27 mouse cellular contexts compared by ENCODE assay signal in genomic region chr9:119902410-119903151, GRCm38 (mm10). TPM values are rescaled to one million over a fixed set of nuclear protein-coding genes. Genes with fewer than 3 reads are reported as not detected.
DNase-seq lines count a peak whose midpoint lies in the region; ATAC-seq lines count a peak whose summit lies in the region.
"Had no signal": no experiment of that assay in that cellular context is flagged by ENCODE, and none has a peak within 500 bp of the region (broad histone marks: within the 10 kb centered on the region; RNA-seq: fewer than 3 reads in every experiment).

No protein-coding gene starts in this region.

- H3K4me3 ChIP-seq in intestine, embryonic 15.5 days (replicated peaks) = no peak overlapping the region
- H3K4me3 ChIP-seq: embryonic facial prominence, embryonic 12.5 days; embryonic facial prominence, embryonic 15.5 days; forebrain, embryonic 12.5 days; forebrain, embryonic 15.5 days; gastrocnemius, adult 2 months; heart, embryonic 12.5 days; heart, embryonic 15.5 days; hindbrain, embryonic 10.5 days; hindbrain, embryonic 13.5 days had no signal

- H3K9me3 ChIP-seq in intestine, embryonic 15.5 days = no peaks in the 10 kb centered on the region
- H3K9me3 ChIP-seq: embryonic facial prominence, embryonic 12.5 days; embryonic facial prominence, embryonic 15.5 days; forebrain, embryonic 12.5 days; forebrain, embryonic 15.5 days; heart, embryonic 12.5 days; heart, embryonic 15.5 days; hindbrain, embryonic 10.5 days; hindbrain, embryonic 13.5 days had no signal

- no peaks in the 10 kb centered on the region for H3K27me3 ChIP-seq in intestine, embryonic 15.5 days (replicated peaks)
- H3K27me3 ChIP-seq: embryonic facial prominence, embryonic 12.5 days; embryonic facial prominence, embryonic 15.5 days; forebrain, embryonic 12.5 days; forebrain, embryonic 15.5 days; heart, embryonic 12.5 days; heart, embryonic 15.5 days; hindbrain, embryonic 13.5 days had no signal

- ATAC-seq in intestine, embryonic 15.5 days = no peak
- ATAC-seq: forebrain, embryonic 15.5 days; hindbrain, embryonic 16.5 days had no signal

- H3K4me1 ChIP-seq in intestine, embryonic 15.5 days (replicated peaks) = no peaks in the 10 kb centered on the region
- H3K4me1 ChIP-seq: embryonic facial prominence, embryonic 12.5 days; embryonic facial prominence, embryonic 15.5 days; forebrain, embryonic 12.5 days; forebrain, embryonic 15.5 days; heart, embryonic 12.5 days; heart, embryonic 15.5 days; hindbrain, embryonic 10.5 days; hindbrain, embryonic 13.5 days had no signal

- no peak overlapping the region for H3K27ac ChIP-seq in intestine, embryonic 15.5 days
- H3K27ac ChIP-seq: embryonic facial prominence, embryonic 12.5 days; embryonic facial prominence, embryonic 15.5 days; forebrain, embryonic 12.5 days; forebrain, embryonic 15.5 days; gastrocnemius, adult 2 months; heart, embryonic 15.5 days; hindbrain, embryonic 10.5 days; hindbrain, embryonic 13.5 days had no signal

- peaks cover 19% of the 10 kb centered on the region for H3K36me3 ChIP-seq in intestine, embryonic 15.5 days

- H3K9ac ChIP-seq in intestine, embryonic 15.5 days = no peak overlapping the region
- H3K9ac ChIP-seq: embryonic facial prominence, embryonic 12.5 days; embryonic facial prominence, embryonic 15.5 days; forebrain, embryonic 12.5 days; forebrain, embryonic 15.5 days; heart, embryonic 12.5 days; heart, embryonic 15.5 days; hindbrain, embryonic 13.5 days had no signal

- 82% methylated on average over 12 of the region's 12 CpGs for WGBS in intestine, embryonic 15.5 days

- DNase-seq in left cerebral cortex, adult 18-20 months (ENCODE audit: low spot score in 2 of 2) = peak; percentile 25 to 27
- DNase-seq in left cerebral cortex, adult 8-10 months (ENCODE audit: low spot score in 2 of 2) = no peak
- peak; percentile 51 for DNase-seq in right cerebral cortex, adult 18-20 months
- DNase-seq in right cerebral cortex, postnatal 25 days = no peak
- peak; percentile 26 for DNase-seq in gonadal fat pad, adult 2 months (ENCODE audit: low read depth)
- DNase-seq in thymus, postnatal 14 days = no peak
- DNase-seq: adrenal gland, adult 8-10 months; adrenal gland, postnatal 25 days; B cell, adult 2 months; cerebellum, adult 18-20 months; cerebellum, adult 9-10 months; gastrocnemius, adult 2 months; gastrocnemius, postnatal 14 days; heart, adult 18-20 months; heart, postnatal 10 days; heart, postnatal 36 days had no signal

- H3K4me2 ChIP-seq in intestine, embryonic 15.5 days (replicated peaks) = no peak overlapping the region
- H3K4me2 ChIP-seq: embryonic facial prominence, embryonic 12.5 days; embryonic facial prominence, embryonic 15.5 days; forebrain, embryonic 12.5 days; forebrain, embryonic 15.5 days; heart, embryonic 12.5 days; heart, embryonic 15.5 days; hindbrain, embryonic 13.5 days had no signal

RNA-seq across cellular contexts. Expression of gene Wdr48, which starts 7.9 kb away (rescaled TPM):
- 10 to 100 TPM; 76.0 to 76.9 TPM for total RNA-seq in left cerebral cortex, adult 18-20 months (2021)
- 10 to 100 TPM; 71.9 to 79.6 (median 78.1) TPM for total RNA-seq in left cerebral cortex, adult 8-10 months (2022)
- 38.2 and 42.4 TPM in 2 replicates for polyA plus RNA-seq in gonadal fat pad, adult 2 months (2012; rRNA removed)
- 38.2 and 41.6 TPM in 2 replicates for polyA plus RNA-seq in intestine, embryonic 15.5 days (2015; fragmentation: Nextera tagmentation; extraction: Ambion mirVana)

RNA-seq across cellular contexts. Expression of gene Gorasp1, which starts 34.8 kb away (rescaled TPM):
- 10 to 100 TPM; 37.1 to 38.2 TPM for total RNA-seq in left cerebral cortex, adult 18-20 months (2021)
- total RNA-seq in left cerebral cortex, adult 8-10 months (2022) = 10 to 100 TPM; 32.8 to 40.9 (median 36.8) TPM
- polyA plus RNA-seq in gonadal fat pad, adult 2 months (2012; rRNA removed) = 45.4 and 47.2 TPM in 2 replicates
- 29.3 and 29.6 TPM in 2 replicates for polyA plus RNA-seq in intestine, embryonic 15.5 days (2015; fragmentation: Nextera tagmentation; extraction: Ambion mirVana)

RNA-seq across cellular contexts. Expression of gene Ttc21a, which starts 34.8 kb away (rescaled TPM):
- total RNA-seq in left cerebral cortex, adult 18-20 months (2021) = under 1 TPM; 0.19 to 0.49 TPM
- 1 to 10 TPM in 1 of 4 experiments, under 1 TPM in 3; 0.70 to 1.2 (median 0.81) TPM for total RNA-seq in left cerebral cortex, adult 8-10 months (2022)
- polyA plus RNA-seq in gonadal fat pad, adult 2 months (2012; rRNA removed) = 2.0 and 3.8 TPM in 2 replicates
- polyA plus RNA-seq in intestine, embryonic 15.5 days (2015; fragmentation: Nextera tagmentation; extraction: Ambion mirVana) = 0.11 TPM in 2 replicates
- total RNA-seq: gastrocnemius, adult 2 months; gastrocnemius, postnatal 14 days; heart, postnatal 10 days; heart, postnatal 36 days; MEL had no signal

Comparison
In these comparisons a context has a peak if more than half of its experiments do, and no peak if none do; other contexts are left out.
1. DNase-seq: peak in left cerebral cortex, adult 18-20 months (2 of 2), right cerebral cortex, adult 18-20 months (single experiment) and gonadal fat pad, adult 2 months (single experiment); none in left cerebral cortex, adult 8-10 months (0 of 2), right cerebral cortex, postnatal 25 days (single experiment) and thymus, postnatal 14 days (single experiment).